Mouse (Mus musculus): ENCODE results near the gene Atad2b. TPM values are rescaled to one million over a fixed set of nuclear protein-coding genes. Genes with fewer than 3 reads are reported as not detected.

The Atad2b gene
- total and polyA plus RNA-seq, 3 experiments: 9.9 to 44.3 (median 15.3) TPM

DNA sequence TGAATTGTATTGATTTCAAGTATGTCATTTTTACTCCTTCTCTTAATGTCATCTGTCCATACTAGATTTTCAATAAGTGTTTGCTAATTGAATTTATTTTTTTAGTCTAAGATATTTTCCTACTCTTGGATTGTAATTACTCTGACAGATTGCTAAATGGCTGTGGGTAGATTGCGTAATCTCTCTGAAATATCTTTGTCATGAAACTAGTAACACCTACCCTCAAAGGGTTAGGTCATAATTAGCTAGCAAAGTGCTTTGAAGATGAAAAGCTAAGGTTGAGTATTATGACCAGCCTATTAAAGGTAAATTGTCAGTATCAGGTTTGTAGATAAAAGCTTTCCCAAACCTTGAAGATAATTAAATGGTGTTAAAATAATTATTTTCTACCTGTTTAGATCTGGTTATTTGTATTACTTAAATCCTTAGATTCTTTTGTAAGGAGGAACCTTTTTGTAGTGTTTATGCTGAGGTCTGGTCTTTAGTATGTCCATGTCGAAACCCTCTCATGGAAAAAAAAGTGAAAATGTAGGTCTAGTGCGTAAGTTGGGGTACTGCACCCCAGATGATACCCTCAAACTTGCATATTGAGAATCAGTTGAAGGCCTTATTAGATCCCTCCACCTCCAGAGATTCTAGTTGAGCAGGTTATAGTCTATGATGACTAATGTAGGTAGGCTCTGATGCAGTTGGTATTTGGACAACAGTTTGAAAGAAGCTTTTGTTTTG lies 13.8 kb downstream of the Atad2b start:
- Histone ChIP-seq H3K79me2 (ENCODE audit: control insufficient read depth, insufficient read depth, low read length, poor library complexity) (peaks cover 23% of the 10 kb centered on the region), H3K27ac (ENCODE audit: control insufficient read depth, low read depth, low read length) (no peak overlapping the region), H3K9ac (ENCODE audit: control insufficient read depth, low read depth, low read length, poor library complexity, severe bottlenecking) (no peak overlapping the region), H3K4me1 (ENCODE audit: control insufficient read depth in 1 of 2, insufficient read depth in 2 of 2, low read length in 2 of 2) (peaks cover 0 to 3% of the 10 kb centered on the region in 2 experiments; a peak in 2 of 4 replicates), H3K27me3 (ENCODE audit: control insufficient read depth in 1 of 2, insufficient read depth in 2 of 2, low read length in 2 of 2) (no peaks in the 10 kb centered on the region), H3K36me3 (ENCODE audit: control insufficient read depth in 1 of 2, insufficient read depth in 2 of 2, low read length in 2 of 2) (peaks cover 3 to 4% of the 10 kb centered on the region in 2 experiments; a peak in 3 of 4 replicates), H3K4me3 (ENCODE audit: control insufficient read depth in 1 of 2, insufficient read depth in 1 of 2, low read depth in 2 of 2, low read length in 2 of 2) (no peak overlapping the region), H3K9me3 (replicated peaks; ENCODE audit: insufficient read depth, low read length) (no peaks in the 10 kb centered on the region)
- DNase-seq (ENCODE audit: low read depth, low spot score): no peak
- TF ChIP-seq ZC3H11A (IDR thresholded peaks at IDR 0.05; ENCODE audit: low read depth, low read length) (no peak), HCFC1 (IDR thresholded peaks at IDR 0.05; ENCODE audit: low read depth, low read length) (no peak), TBP (IDR thresholded peaks at IDR 0.05; ENCODE audit: low read depth, low read length) (no peak), GABPA (IDR thresholded peaks at IDR 0.05; ENCODE audit: low read depth, low read length) (no peak), POLR2AphosphoS5 (IDR thresholded peaks at IDR 0.05; ENCODE audit: borderline replicate concordance, low read depth, low read length) (no peak), MYB (IDR thresholded peaks at IDR 0.05; ENCODE audit: low read depth, low read length) (no peak), SIN3A (IDR thresholded peaks at IDR 0.05; ENCODE audit: low read length) (no peak)

DNA sequence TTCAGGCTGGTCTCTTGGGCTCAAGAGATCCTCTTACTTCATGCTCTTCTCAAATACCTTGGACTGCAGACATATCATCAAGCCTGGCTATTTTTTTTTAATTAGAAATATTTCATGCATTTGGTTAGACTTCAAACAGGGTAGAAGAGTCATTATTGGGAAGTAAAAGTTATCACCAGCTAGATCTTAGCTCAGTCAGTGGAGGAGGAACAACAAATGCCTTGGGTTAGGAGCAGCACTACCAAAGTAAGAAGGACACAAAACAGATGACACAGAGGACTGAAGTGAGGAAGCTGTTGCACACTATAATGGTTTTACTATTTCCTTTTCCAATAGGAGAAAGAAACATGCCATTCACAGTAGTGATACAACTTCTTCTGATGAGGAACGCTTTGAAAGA lies 35.1 kb downstream of the Atad2b start:
- H3K36me3 ChIP-seq (ENCODE audit: control insufficient read depth in 1 of 2, insufficient read depth in 2 of 2, low read length in 2 of 2): peaks cover 10 to 15% of the 10 kb centered on the region in 2 experiments

DNA sequence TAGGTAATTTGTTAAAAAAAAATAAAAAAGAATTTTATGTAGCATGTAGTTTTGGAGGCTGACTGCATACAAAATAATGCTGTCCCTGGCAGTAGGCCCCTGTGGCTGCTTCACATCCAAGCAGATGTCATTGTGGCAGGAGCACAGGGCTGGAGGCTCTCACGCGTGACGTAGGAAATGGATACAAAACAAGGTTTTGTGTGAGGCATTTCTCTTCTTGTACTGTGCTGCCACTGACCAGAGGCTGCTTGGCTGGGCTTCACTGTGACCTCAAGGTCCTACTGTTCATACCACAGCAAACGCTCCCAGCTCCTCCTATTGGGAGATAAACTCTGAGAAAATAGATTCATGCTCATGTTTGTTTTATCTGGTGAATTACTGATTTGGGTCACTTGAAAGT lies 36.0 kb downstream of the Atad2b start:
- Histone ChIP-seq H3K9me3 (replicated peaks; ENCODE audit: insufficient read depth, low read length) (no peaks in the 10 kb centered on the region), H3K9ac (ENCODE audit: control insufficient read depth, low read depth, low read length, poor library complexity, severe bottlenecking) (no peak overlapping the region), H3K27ac (ENCODE audit: control insufficient read depth, low read depth, low read length) (no peak overlapping the region), H3K4me3 (ENCODE audit: control insufficient read depth in 1 of 2, insufficient read depth in 1 of 2, low read depth in 2 of 2, low read length in 2 of 2) (no peak overlapping the region), H3K27me3 (ENCODE audit: control insufficient read depth in 1 of 2, insufficient read depth in 2 of 2, low read length in 2 of 2) (no peaks in the 10 kb centered on the region), H3K4me1 (ENCODE audit: control insufficient read depth in 1 of 2, insufficient read depth in 2 of 2, low read length in 2 of 2) (peaks cover 0 to 8% of the 10 kb centered on the region in 2 experiments; a peak in 2 of 4 replicates), H3K79me2 (ENCODE audit: control insufficient read depth, insufficient read depth, low read length, poor library complexity) (no peaks in the 10 kb centered on the region), H3K36me3 (ENCODE audit: control insufficient read depth in 1 of 2, insufficient read depth in 2 of 2, low read length in 2 of 2) (peaks cover 10 to 15% of the 10 kb centered on the region in 2 experiments)
- TF ChIP-seq POLR2A (IDR thresholded peaks at IDR 0.05; ENCODE audit: control insufficient read depth in 1 of 2, insufficient read depth in 1 of 2, low read depth in 1 of 2, low read length in 2 of 2, poor library complexity in 1 of 2) (no peak), GATA1 (IDR thresholded peaks at IDR 0.05; ENCODE audit: low read depth, low read length) (no peak), NELFE (IDR thresholded peaks at IDR 0.05; ENCODE audit: low read depth, low read length) (no peak), MAX (IDR thresholded peaks at IDR 0.05; ENCODE audit: low read length) (no peak), MAZ (IDR thresholded peaks at IDR 0.05; ENCODE audit: low read depth, low read length) (no peak), USF1 (IDR thresholded peaks at IDR 0.05; ENCODE audit: low read depth, low read length) (no peak), MYC (IDR thresholded peaks at IDR 0.05; ENCODE audit: low read depth, low read length) (no peak), ELF1 (IDR thresholded peaks at IDR 0.05; ENCODE audit: low read depth, low read length) (no peak), MXI1 (IDR thresholded peaks at IDR 0.05; ENCODE audit: low read depth, low read length) (no peak)
- DNase-seq (ENCODE audit: low read depth, low spot score): no peak

More for the DNA sequence above, 35.1 kb downstream of the Atad2b start:
- Histone ChIP-seq H3K27ac (ENCODE audit: control insufficient read depth, low read depth, low read length) (no peak overlapping the region), H3K9ac (ENCODE audit: control insufficient read depth, low read depth, low read length, poor library complexity, severe bottlenecking) (no peak overlapping the region), H3K4me1 (ENCODE audit: control insufficient read depth in 1 of 2, insufficient read depth in 2 of 2, low read length in 2 of 2) (peaks cover 0 to 8% of the 10 kb centered on the region in 2 experiments; a peak in 2 of 4 replicates), H3K79me2 (ENCODE audit: control insufficient read depth, insufficient read depth, low read length, poor library complexity) (no peaks in the 10 kb centered on the region), H3K4me3 (ENCODE audit: control insufficient read depth in 1 of 2, insufficient read depth in 1 of 2, low read depth in 2 of 2, low read length in 2 of 2) (no peak overlapping the region), H3K9me3 (replicated peaks; ENCODE audit: insufficient read depth, low read length) (no peaks in the 10 kb centered on the region), H3K27me3 (ENCODE audit: control insufficient read depth in 1 of 2, insufficient read depth in 2 of 2, low read length in 2 of 2) (no peaks in the 10 kb centered on the region)
- DNase-seq (ENCODE audit: low read depth, low spot score): peak; percentile 63
- peak; percentile 84 for TF ChIP-seq GATA1 (IDR thresholded peaks at IDR 0.05; ENCODE audit: low read depth, low read length)
- no peak for TF ChIP-seq ZKSCAN1 (IDR thresholded peaks at IDR 0.05; ENCODE audit: low read depth, low read length)
- TF ChIP-seq EP300 (IDR thresholded peaks at IDR 0.05; ENCODE audit: low read depth in 1 of 2, low read length in 2 of 2): peak in 1 of 2 experiments; percentile 46; a peak in 1 of 4 replicates
